ENCODE assay signal across 8 mouse cellular contexts in genomic region chr1:136768969-136769401, GRCm38 (mm10).
DNase-seq lines count a peak whose midpoint lies in the region; ATAC-seq lines count a peak whose summit lies in the region.

No protein-coding gene starts in this region.

- DNase-seq in cerebellum, postnatal 10 days, result peak; percentile 39 to 53
- DNase-seq in cerebellum, adult 9-10 months, result no peak
- DNase-seq in ZHBTc4 (ENCODE audit: low read depth, low spot score), result peak; percentile 65
- peak; percentile 24 to 42 for DNase-seq in kidney, postnatal 25 days
- no peak for DNase-seq in urinary bladder, postnatal 25 days (ENCODE audit: low spot score)
- DNase-seq in frontal cortex, postnatal 36 days (ENCODE audit: low spot score in 2 of 2), result no peak

- H3K4me1 ChIP-seq in heart, embryonic 14.5 days (ENCODE audit: control insufficient read depth in 2 of 2, insufficient read depth in 2 of 2, low read length in 2 of 2), result peaks cover 3 to 7% of the 10 kb centered on the region in 2 experiments; a peak in 2 of 4 replicates

- H3K4me2 ChIP-seq in heart, embryonic 14.5 days (ENCODE audit: low read length), result peak overlapping the region; percentile 46

- peak overlapping the region; percentile 2; the same call in 1 of the 2 replicates for H3K9ac ChIP-seq in heart, embryonic 14.5 days (ENCODE audit: low read length)

- no peak overlapping the region for H3K4me3 ChIP-seq in heart, embryonic 14.5 days (ENCODE audit: control insufficient read depth in 1 of 2, insufficient read depth in 1 of 2, low read depth in 1 of 2, low read length in 2 of 2)

- no peaks in the 10 kb centered on the region for H3K27me3 ChIP-seq in heart, embryonic 14.5 days (ENCODE audit: control insufficient read depth, insufficient read depth, low read length)

- H3K9me3 ChIP-seq in heart, embryonic 14.5 days (ENCODE audit: control insufficient read depth, low read length), result 0 out of 2 replicates have a peak, but pooled peaks cover 4% of the 10 kb centered on the region

- 7% methylated on average over 10 of the region's 10 CpGs for WGBS in heart, embryonic 14.5 days

- no peak for ATAC-seq in heart, embryonic 14.5 days (ENCODE audit: insufficient number of reproducible peaks, insufficient read depth, low FRiP score, low read depth)
- 0 out of 2 replicates have a peak, but pooled peaks have one; percentile 41 for ATAC-seq in megakaryocyte-erythroid progenitor cell, adult 5-6 weeks (replicated peaks; ENCODE audit: low FRiP score, low TSS enrichment, poor library complexity, severe bottlenecking)

- H3K36me3 ChIP-seq in heart, embryonic 14.5 days (ENCODE audit: control insufficient read depth, insufficient read depth, low read length), result no peaks in the 10 kb centered on the region

- no peak overlapping the region for H3K27ac ChIP-seq in heart, embryonic 14.5 days (replicated peaks in 1 of 2; ENCODE audit: control insufficient read depth in 1 of 2, insufficient read depth in 1 of 2, low read depth in 2 of 2, low read length in 2 of 2)

Comparison
In these comparisons a context has a peak if more than half of its experiments do, and no peak if none do; other contexts are left out.
1. DNase-seq: peak in cerebellum, postnatal 10 days (2 of 2), ZHBTc4 (single experiment) and kidney, postnatal 25 days (2 of 2); none in cerebellum, adult 9-10 months (single experiment), urinary bladder, postnatal 25 days (single experiment) and frontal cortex, postnatal 36 days (0 of 2).